Mouse (Mus musculus) hindbrain, embryonic 16.5 days (tissue): ENCODE results near the gene Atp4a. TPM values are rescaled to one million over a fixed set of nuclear protein-coding genes. Genes with fewer than 3 reads are reported as not detected.

Experiments used
- ATAC-seq: fragments of 200-750 bp; cut with Nextera tagmentation; 2 replicates; pipeline ENCODE4 v1.8.0; 2017; ENCODE audit warnings: moderate TSS enrichment, moderate library complexity
- H3K27ac ChIP-seq: fragments of 300-500 bp; sonication (generic); 2 replicates; pipeline ENCODE4 v1.5.1; 2014; ENCODE audit warnings: low read depth, mild to moderate bottlenecking, control low read depth, low read length, moderate library complexity
- H3K27me3 ChIP-seq: fragments of 300-500 bp; sonication (generic); replicated peaks from 2 replicates; pipeline ENCODE4 v1.6.1; 2014; ENCODE audit warnings: low read length; ENCODE audit not compliant: control insufficient read depth, insufficient read depth
- H3K36me3 ChIP-seq: fragments of 300-500 bp; sonication (generic); 2 replicates; pipeline ENCODE4 v1.6.1; 2014; ENCODE audit warnings: mild to moderate bottlenecking, low read length, moderate library complexity, mixed read lengths; ENCODE audit not compliant: control insufficient read depth, insufficient read depth
- H3K4me1 ChIP-seq: fragments of 300-500 bp; sonication (generic); 2 replicates; pipeline ENCODE4 v1.6.1; 2014; ENCODE audit warnings: low read depth, low read length; ENCODE audit not compliant: control insufficient read depth, insufficient read depth
- H3K4me2 ChIP-seq: fragments of 300-500 bp; sonication (generic); 2 replicates; pipeline ENCODE4 v1.6.1; 2014; ENCODE audit warnings: mild to moderate bottlenecking, low read length, control low read depth, moderate library complexity
- H3K4me3 ChIP-seq: fragments of 300-500 bp; sonication (generic); 2 replicates; pipeline ENCODE4 v1.5.1; 2014; ENCODE audit warnings: mild to moderate bottlenecking, low read length, control low read depth, moderate library complexity
- H3K9ac ChIP-seq: fragments of 300-500 bp; sonication (generic); 2 replicates; pipeline ENCODE4 v1.6.1; 2014; ENCODE audit warnings: low read depth, mild to moderate bottlenecking, control low read depth, low read length, moderate library complexity
- H3K9me3 ChIP-seq: fragments of 300-500 bp; sonication (generic); 2 replicates; pipeline ENCODE4 v1.6.1; 2014; ENCODE audit warnings: mild to moderate bottlenecking, low read length, moderate library complexity; ENCODE audit not compliant: control insufficient read depth
- WGBS: fragments of 180-500 bp; shearing (Covaris S2); extraction: QIAGEN DNeasy Blood & Tissue Kit; methylation state at CpG from one replicate; pipeline ENCODE4 v1.1.7; 2014; 5-methylcytosine and 5-hydroxymethylcytosine counted together
- polyA plus RNA-seq: library from polyadenylated mRNA; unstranded; fragments of >200 nt; fragmentation: Nextera tagmentation; extraction: Ambion mirVana; gene quantifications from 2 replicates; pipeline ENCODE4 v1.2.1, GENCODE M21; 2015

Atp4a gene
- polyA plus RNA-seq, 1 experiment from 2014 or later = 3.0 TPM

GRCm38 (mm10) chr7:30766408-30766807, 54.4 kb downstream of the Atp4a start:
- Histone ChIP-seq H3K9me3 (no peaks in the 10 kb centered on the region), H3K4me2 (no peak overlapping the region), H3K4me3 (no peak overlapping the region), H3K27ac (no peak overlapping the region), H3K27me3 (no peaks in the 10 kb centered on the region; the same call in 1 of the 2 replicates), H3K9ac (no peak overlapping the region), H3K36me3 (no peaks in the 10 kb centered on the region), H3K4me1 (no peaks in the 10 kb centered on the region)
- WGBS = 87% methylated on average over 4 of the region's 4 CpGs
- ATAC-seq = no peak

- Histone ChIP-seq H3K27me3 (no peaks in the 10 kb centered on the region), H3K9me3 (no peaks in the 10 kb centered on the region), H3K4me3 (no peak overlapping the region), H3K9ac (no peak overlapping the region), H3K4me2 (no peak overlapping the region), H3K27ac (no peak overlapping the region), H3K36me3 (no peaks in the 10 kb centered on the region), H3K4me1 (no peaks in the 10 kb centered on the region)
- 32% methylated on average over 9 of the region's 9 CpGs for WGBS
- ATAC-seq = no peak
Observed at GRCm38 (mm10) chr7:30769236-30769635, 57.2 kb downstream of the Atp4a start.

Other genes with a start within 250 kb of the Atp4a start
- not detected in 2 replicates for gene Prodh2, start 218.6 kb upstream of the Atp4a start, polyA plus RNA-seq
- gene Arhgap33, start 177.1 kb upstream of the Atp4a start, polyA plus RNA-seq = 94.8 and 134 TPM in 2 replicates
- 14.2 TPM in 2 replicates for gene Hspb6, start 160.0 kb upstream of the Atp4a start, polyA plus RNA-seq
- 6.8 and 7.5 TPM in 2 replicates for gene Proser3, start 159.9 kb upstream of the Atp4a start, polyA plus RNA-seq
- 51.0 and 58.7 TPM in 2 replicates for gene Lin37, start 152.4 kb upstream of the Atp4a start, polyA plus RNA-seq
- gene U2af1l4, start 148.9 kb upstream of the Atp4a start, polyA plus RNA-seq = 86.8 and 96.9 TPM in 2 replicates
- 13.7 and 17.4 TPM in 2 replicates for gene Gm49396, start 148.9 kb upstream of the Atp4a start, polyA plus RNA-seq
- 121 and 132 TPM in 2 replicates for gene Psenen, start 148.6 kb upstream of the Atp4a start, polyA plus RNA-seq
- gene Igflr1, start 146.8 kb upstream of the Atp4a start, polyA plus RNA-seq = 4.0 and 6.8 TPM in 2 replicates
- 8.1 and 9.3 TPM in 2 replicates for gene Kmt2b, start 123.5 kb upstream of the Atp4a start, polyA plus RNA-seq
- gene Zbtb32, start 113.3 kb upstream of the Atp4a start, polyA plus RNA-seq = 0.11 and 0.21 TPM in 2 replicates
- 0.70 and 0.72 TPM in 2 replicates for gene Upk1a, start 99.4 kb upstream of the Atp4a start, polyA plus RNA-seq
- 1,112 and 1,310 TPM in 2 replicates for gene Cox6b1, start 86.1 kb upstream of the Atp4a start, polyA plus RNA-seq
- gene Etv2, start 76.4 kb upstream of the Atp4a start, polyA plus RNA-seq = not detected in 2 replicates
- 125 and 128 TPM in 2 replicates for gene Rbm42, start 61.9 kb upstream of the Atp4a start, polyA plus RNA-seq
- 25.7 and 28.8 TPM in 2 replicates for gene Haus5, start 47.2 kb upstream of the Atp4a start, polyA plus RNA-seq
- gene Pmis2, start 40.6 kb upstream of the Atp4a start, polyA plus RNA-seq = not detected in 2 replicates
- not detected in 2 replicates for gene 2200002J24Rik, start 13.3 kb upstream of the Atp4a start, polyA plus RNA-seq
- 278 and 301 TPM in 2 replicates for gene Tmem147, start 17.3 kb downstream of the Atp4a start, polyA plus RNA-seq
- gene Gapdhs, start 31.5 kb downstream of the Atp4a start, polyA plus RNA-seq = 0.82 and 1.1 TPM in 2 replicates
- 0.98 and 1.0 TPM in 2 replicates for gene Sbsn, start 39.3 kb downstream of the Atp4a start, polyA plus RNA-seq
- gene Dmkn, start 51.5 kb downstream of the Atp4a start, polyA plus RNA-seq = 1.8 and 2.2 TPM in 2 replicates
- 0.38 TPM in 1 of 2 replicates, not detected in the other for gene Krtdap, start 75.7 kb downstream of the Atp4a start, polyA plus RNA-seq
- gene Ffar2, start 111.6 kb downstream of the Atp4a start, polyA plus RNA-seq = 0.10 and 0.25 TPM in 2 replicates
- 0.09 and 0.21 TPM in 2 replicates for gene Ffar3, start 144.0 kb downstream of the Atp4a start, polyA plus RNA-seq
- gene Ffar1, start 149.4 kb downstream of the Atp4a start, polyA plus RNA-seq = 0.06 TPM in 1 of 2 replicates, not detected in the other
- 0.26 TPM in 1 of 2 replicates, not detected in the other for gene Cd22, start 168.1 kb downstream of the Atp4a start, polyA plus RNA-seq
- gene Mag, start 202.7 kb downstream of the Atp4a start, polyA plus RNA-seq = 5.3 and 5.8 TPM in 2 replicates
- gene Hamp2, start 212.5 kb downstream of the Atp4a start, polyA plus RNA-seq = 0.44 TPM in 1 of 2 replicates, not detected in the other
- not detected in 2 replicates for gene Hamp, start 231.8 kb downstream of the Atp4a start, polyA plus RNA-seq
- gene Usf2, start 244.6 kb downstream of the Atp4a start, polyA plus RNA-seq = 25.7 and 27.3 TPM in 2 replicates